Mouse (Mus musculus) small intestine, adult 2 months (tissue): ENCODE measurements around the gene Tet1. TPM values are rescaled to one million over a fixed set of nuclear protein-coding genes. Genes with fewer than 3 reads are reported as not detected.

Experiments
- H3K27ac ChIP-seq: fragments of 200-500 bp; 2 replicates; pipeline ENCODE4 v1.5.1; 2012; ENCODE audit warnings: low read depth, low read length, control low read depth, inconsistent platforms; ENCODE audit not compliant: insufficient read depth
- H3K27me3 ChIP-seq: fragments of 200-500 bp; 2 replicates; pipeline ENCODE4 v1.6.1; 2012; ENCODE audit warnings: mild to moderate bottlenecking, moderate library complexity, low read length, inconsistent platforms; ENCODE audit not compliant: control insufficient read depth, insufficient read depth
- H3K36me3 ChIP-seq: fragments of 200-500 bp; 2 replicates; pipeline ENCODE4 v1.6.1; 2012; ENCODE audit warnings: mild to moderate bottlenecking, low read length, control low read depth, inconsistent platforms; ENCODE audit not compliant: control insufficient read depth, insufficient read depth
- H3K4me1 ChIP-seq: fragments of 200-500 bp; 2 replicates; pipeline ENCODE4 v1.6.1; 2012; ENCODE audit warnings: low read length, inconsistent platforms, mixed read lengths; ENCODE audit not compliant: control insufficient read depth, insufficient read depth, insufficient read length
- H3K4me3 ChIP-seq: fragments of 200-500 bp; 2 replicates; pipeline ENCODE4 v1.5.1; 2012; ENCODE audit warnings: low read depth, mild to moderate bottlenecking, control low read depth, inconsistent platforms, low read length, moderate library complexity
- CTCF ChIP-seq: fragments of 200-500 bp; IDR thresholded peaks from 2 replicates; pipeline ENCODE4 v1.5.1; 2012; ENCODE audit warnings: low read depth, mild to moderate bottlenecking, control low read depth, inconsistent platforms, low read length, moderate library complexity, mixed read lengths; ENCODE audit not compliant: insufficient replicate concordance, insufficient read length; ENCODE audit errors: extremely low read depth
- POLR2A ChIP-seq: fragments of 200-500 bp; IDR thresholded peaks from 2 replicates; pipeline ENCODE4 v1.6.1; 2012; ENCODE audit warnings: low read depth, mild to moderate bottlenecking, control low read depth, inconsistent platforms, low read length, moderate library complexity
- WGBS: fragments of 180-500 bp; shearing (Covaris S2); methylation state at CpG from one replicate; pipeline ENCODE4 v1.1.7; 2018; 5-methylcytosine and 5-hydroxymethylcytosine counted together
- polyA plus RNA-seq: library from polyadenylated mRNA; depleted of rRNA; stranded (reverse); fragments of >200 nt; gene quantifications from 2 replicates; pipeline ENCODE4 v1.2.3, GENCODE M21; 2012

Tet1 gene
- polyA plus RNA-seq, 1 experiment, result 0.38 TPM

- TF ChIP-seq CTCF, result no peak
- TF ChIP-seq POLR2A, result no peak
- WGBS, result 80% methylated on average over 5 of the region's 5 CpGs
- Histone ChIP-seq H3K27ac (no peak overlapping the region), H3K4me3 (no peak overlapping the region), H3K27me3 (no peaks in the 10 kb centered on the region), H3K4me1 (no peaks in the 10 kb centered on the region), H3K36me3 (no peaks in the 10 kb centered on the region)
Measured at GRCm38 (mm10) chr10:62837987-62838386, 70.8 kb downstream of the Tet1 start.

- TF ChIP-seq CTCF (no peak), POLR2A (no peak)
- WGBS, result 81% methylated on average over 9 of the region's 9 CpGs
- peaks cover 3% of the 10 kb centered on the region; the same call in 1 of the 2 replicates for H3K4me1 ChIP-seq
Measured at GRCm38 (mm10) chr10:62832783-62833182, 76.0 kb downstream of the Tet1 start.

DNA sequence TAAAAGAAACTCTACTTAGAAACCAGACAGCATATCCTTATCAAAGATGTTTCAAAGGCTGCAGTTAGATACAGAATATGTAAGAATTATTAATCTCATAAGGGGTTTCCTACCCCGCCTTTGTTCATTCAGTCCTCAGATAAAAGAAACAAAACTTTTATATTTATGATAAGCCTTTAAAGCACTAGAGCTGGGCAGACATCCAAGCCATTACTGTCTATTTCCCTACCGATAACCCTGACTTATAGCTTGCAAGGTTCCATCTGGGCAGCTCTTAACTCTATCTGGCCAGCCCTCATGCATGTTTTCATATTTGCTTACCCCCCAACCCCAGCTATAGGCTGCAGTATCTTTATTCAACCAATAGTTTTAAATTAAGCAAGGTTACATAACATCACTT, 77.2 kb downstream of the Tet1 start:
- Histone ChIP-seq H3K4me3 (no peak overlapping the region), H3K27me3 (no peaks in the 10 kb centered on the region), H3K4me1 (peaks cover 3% of the 10 kb centered on the region; the same call in 1 of the 2 replicates), H3K36me3 (no peaks in the 10 kb centered on the region), H3K27ac (no peak overlapping the region)
- TF ChIP-seq CTCF (no peak), POLR2A (no peak)
- WGBS, result 16% methylated on average over 2 of the region's 2 CpGs

More at GRCm38 (mm10) chr10:62832783-62833182, 76.0 kb downstream of the Tet1 start:
- H3K27me3 ChIP-seq, result no peaks in the 10 kb centered on the region
- no peak overlapping the region for H3K4me3 ChIP-seq
- H3K27ac ChIP-seq, result no peak overlapping the region
- no peaks in the 10 kb centered on the region for H3K36me3 ChIP-seq

- H3K4me1 ChIP-seq, result peaks cover 3% of the 10 kb centered on the region; the same call in 1 of the 2 replicates
- WGBS, result 63% methylated on average over 8 of the region's 8 CpGs
- H3K36me3 ChIP-seq, result no peaks in the 10 kb centered on the region
- TF ChIP-seq POLR2A (no peak), CTCF (no peak)
- no peak overlapping the region for H3K27ac ChIP-seq
- H3K4me3 ChIP-seq, result no peak overlapping the region
- no peaks in the 10 kb centered on the region for H3K27me3 ChIP-seq
Measured at GRCm38 (mm10) chr10:62824474-62824873, 84.3 kb downstream of the Tet1 start.

DNA sequence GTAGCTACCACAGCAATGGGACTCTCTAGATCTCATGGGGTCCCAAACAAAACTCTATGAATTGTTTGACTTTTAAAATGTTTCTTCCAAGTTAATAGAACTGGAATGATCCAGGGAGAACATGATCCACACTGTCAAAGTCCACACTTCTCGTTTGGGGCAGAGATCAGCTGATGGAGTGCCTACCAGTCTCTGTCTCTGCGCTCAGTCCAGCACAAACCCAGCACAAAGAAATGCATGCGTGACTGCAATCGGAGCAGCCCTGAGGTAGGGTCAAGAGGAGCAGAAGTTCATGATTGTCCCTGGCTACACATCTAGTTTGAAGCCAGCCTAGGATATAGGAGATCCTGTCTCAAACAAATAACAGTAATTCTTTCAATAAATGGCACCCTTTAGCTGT, 85.4 kb downstream of the Tet1 start:
- WGBS, result 80% methylated on average over 4 of the region's 4 CpGs
- TF ChIP-seq CTCF (no peak), POLR2A (no peak)
- H3K4me1 ChIP-seq, result peaks cover 3% of the 10 kb centered on the region; the same call in 1 of the 2 replicates
- no peaks in the 10 kb centered on the region for H3K27me3 ChIP-seq
- no peak overlapping the region for H3K4me3 ChIP-seq
- H3K27ac ChIP-seq, result no peak overlapping the region
- H3K36me3 ChIP-seq, result no peaks in the 10 kb centered on the region

DNA sequence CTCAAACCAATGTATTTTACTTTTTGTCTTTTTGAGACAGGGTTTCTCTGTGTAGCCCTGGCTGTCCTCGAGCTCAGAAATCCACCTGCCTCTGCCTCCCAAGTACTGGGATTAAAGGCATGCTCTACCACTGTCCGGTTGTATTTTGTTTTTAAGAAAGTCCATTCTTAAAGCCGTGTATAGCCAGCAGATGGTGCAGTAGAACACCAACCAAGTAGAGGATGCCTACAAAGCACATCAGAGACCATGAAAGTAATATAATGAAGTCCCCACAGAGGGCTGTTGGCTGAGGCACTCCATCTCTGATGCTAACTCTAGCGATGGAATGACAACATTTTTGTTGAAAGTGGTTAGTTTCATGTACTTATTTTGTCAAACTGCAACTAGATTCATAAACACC, 98.8 kb downstream of the Tet1 start:
- TF ChIP-seq POLR2A (no peak), CTCF (no peak)
- H3K4me1 ChIP-seq, result no peaks in the 10 kb centered on the region
- no peak overlapping the region for H3K27ac ChIP-seq
- WGBS, result 65% methylated on average over 4 of the region's 4 CpGs
- H3K4me3 ChIP-seq, result no peak overlapping the region
- H3K36me3 ChIP-seq, result no peaks in the 10 kb centered on the region
- no peaks in the 10 kb centered on the region for H3K27me3 ChIP-seq

- 95% methylated on average over 2 of the region's 2 CpGs for WGBS
- Histone ChIP-seq H3K27me3 (no peaks in the 10 kb centered on the region), H3K4me3 (no peak overlapping the region), H3K4me1 (no peaks in the 10 kb centered on the region), H3K27ac (no peak overlapping the region), H3K36me3 (no peaks in the 10 kb centered on the region)
- TF ChIP-seq CTCF (no peak), POLR2A (no peak)
Measured at GRCm38 (mm10) chr10:62808766-62809165, 100.0 kb downstream of the Tet1 start.
